Mouse (Mus musculus): ENCODE measurements around the gene Kcnq4. TPM values are rescaled to one million over a fixed set of nuclear protein-coding genes. Genes with fewer than 3 reads are reported as not detected.

Gene Kcnq4
- polyA plus RNA-seq, 1 experiment from 2014 or later: 2.3 TPM

DNA sequence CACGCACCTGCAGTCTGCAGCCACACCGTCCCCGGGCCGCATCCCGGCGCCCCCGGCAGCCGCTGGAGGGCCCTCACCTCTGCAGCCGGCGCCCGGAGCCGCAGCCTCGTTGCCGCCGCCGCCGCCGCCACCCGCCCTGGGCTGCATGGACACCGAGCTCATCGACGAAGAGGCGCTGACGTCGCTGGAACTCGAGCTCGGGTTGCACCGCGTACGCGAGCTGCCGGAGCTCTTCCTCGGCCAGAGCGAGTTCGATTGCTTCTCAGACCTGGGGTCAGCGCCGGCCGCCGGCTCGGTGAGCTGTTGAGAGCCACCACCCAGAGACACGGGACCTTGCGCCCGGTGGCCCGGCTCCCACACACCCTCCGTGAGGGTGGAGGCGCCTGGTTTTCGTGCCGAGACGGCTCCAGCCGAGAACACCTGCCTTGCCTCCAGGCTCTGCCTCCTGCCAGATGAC, 81.3 kb downstream of the Kcnq4 start:
- H3K9ac ChIP-seq: peak overlapping the region; percentile 56
- peak; percentile 73 for ATAC-seq
- H3K9me3 ChIP-seq: no peaks in the 10 kb centered on the region
- under 1% methylated on average over 50 of the region's 50 CpGs for WGBS
- peak overlapping the region; percentile 59 for H3K4me3 ChIP-seq (replicated peaks)
- no peaks in the 10 kb centered on the region for H3K36me3 ChIP-seq
- H3K4me1 ChIP-seq (replicated peaks): peaks cover 11% of the 10 kb centered on the region
- no peak overlapping the region for H3K27ac ChIP-seq
- H3K4me2 ChIP-seq (replicated peaks): peak overlapping the region; percentile 100
- peaks cover 8% of the 10 kb centered on the region; the same call in 1 of the 2 replicates for H3K27me3 ChIP-seq (replicated peaks)

DNA sequence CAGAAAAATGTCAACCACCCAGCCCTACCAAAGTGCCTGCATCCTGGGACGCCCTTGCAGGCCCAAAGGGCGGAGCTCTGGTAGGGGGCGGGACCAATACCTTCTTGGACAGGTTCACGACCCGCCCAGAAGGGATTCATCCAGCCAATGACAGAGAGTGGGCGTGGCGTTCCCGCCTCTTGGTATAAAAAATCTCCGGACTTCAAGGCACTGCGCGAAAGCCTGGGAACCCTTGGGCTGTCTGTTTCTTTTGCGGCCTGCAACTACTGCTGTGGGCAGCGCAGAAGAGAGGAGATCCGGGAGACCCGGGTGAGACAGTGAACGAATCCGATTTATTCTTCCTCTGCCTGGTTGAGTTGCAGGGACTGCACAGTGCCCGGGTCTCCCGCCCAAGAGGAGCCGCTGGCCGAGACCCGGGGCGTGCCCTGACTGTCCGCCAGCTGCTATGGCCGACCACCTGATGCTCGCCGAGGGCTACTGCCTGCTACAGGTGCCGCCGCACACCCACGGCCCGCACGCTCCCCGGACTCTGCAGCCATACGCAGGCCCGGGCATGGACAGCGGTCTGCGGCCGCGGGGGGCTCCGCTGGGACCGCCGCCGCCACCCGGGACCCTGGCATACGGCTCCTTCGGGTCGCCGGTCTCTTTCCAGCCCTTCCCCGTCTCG, 81.9 kb downstream of the Kcnq4 start, which contains the start of gene Cited4:
Gene Cited4, plus strand, starts transcription at position 215 of the 667 bp plus-strand sequence.
- WGBS: under 1% methylated on average over 50 of the region's 50 CpGs
- Histone ChIP-seq H3K27me3 (replicated peaks) (peaks cover 8% of the 10 kb centered on the region; the same call in 1 of the 2 replicates), H3K4me1 (replicated peaks) (peaks cover 11% of the 10 kb centered on the region), H3K4me2 (replicated peaks) (peak within 1 kb of the TSS; percentile 100), H3K36me3 (no peaks in the 10 kb centered on the region), H3K9me3 (no peaks in the 10 kb centered on the region), H3K27ac (0 out of 2 replicates have a peak within 1 kb of the TSS, but pooled peaks have one; percentile 28), H3K9ac (peak within 1 kb of the TSS; percentile 56), H3K4me3 (replicated peaks) (peak within 1 kb of the TSS; percentile 59)
- ATAC-seq: peak; percentile 96

DNA sequence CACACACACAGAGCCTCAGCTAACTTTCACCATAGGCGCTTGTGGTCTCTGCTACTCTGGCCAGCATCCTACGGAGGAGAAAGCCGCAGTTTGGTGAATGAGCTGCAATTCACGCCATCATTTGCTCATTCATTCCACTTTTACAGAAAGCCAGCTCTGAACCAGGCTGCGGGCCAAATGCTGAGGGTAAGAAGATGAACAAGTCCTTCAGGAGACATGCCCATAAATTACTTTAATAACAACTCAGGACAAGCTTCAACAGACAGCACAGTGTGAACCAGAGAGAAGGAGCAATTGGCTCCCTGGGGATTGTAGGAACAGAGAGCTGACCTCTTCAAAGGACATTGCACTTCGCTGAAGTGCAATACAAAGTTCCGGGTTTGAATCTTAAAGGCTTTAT, 82.6 kb downstream of the Kcnq4 start:
- Histone ChIP-seq H3K4me1 (replicated peaks) (peaks cover 11% of the 10 kb centered on the region), H3K4me2 (replicated peaks) (no peak overlapping the region), H3K27me3 (replicated peaks) (peaks cover 8% of the 10 kb centered on the region; the same call in 1 of the 2 replicates), H3K4me3 (replicated peaks) (no peak overlapping the region), H3K36me3 (no peaks in the 10 kb centered on the region), H3K9ac (no peak overlapping the region), H3K27ac (no peak overlapping the region), H3K9me3 (no peaks in the 10 kb centered on the region)
- no peak for ATAC-seq
- 63% methylated on average over 7 of the region's 7 CpGs for WGBS

DNA sequence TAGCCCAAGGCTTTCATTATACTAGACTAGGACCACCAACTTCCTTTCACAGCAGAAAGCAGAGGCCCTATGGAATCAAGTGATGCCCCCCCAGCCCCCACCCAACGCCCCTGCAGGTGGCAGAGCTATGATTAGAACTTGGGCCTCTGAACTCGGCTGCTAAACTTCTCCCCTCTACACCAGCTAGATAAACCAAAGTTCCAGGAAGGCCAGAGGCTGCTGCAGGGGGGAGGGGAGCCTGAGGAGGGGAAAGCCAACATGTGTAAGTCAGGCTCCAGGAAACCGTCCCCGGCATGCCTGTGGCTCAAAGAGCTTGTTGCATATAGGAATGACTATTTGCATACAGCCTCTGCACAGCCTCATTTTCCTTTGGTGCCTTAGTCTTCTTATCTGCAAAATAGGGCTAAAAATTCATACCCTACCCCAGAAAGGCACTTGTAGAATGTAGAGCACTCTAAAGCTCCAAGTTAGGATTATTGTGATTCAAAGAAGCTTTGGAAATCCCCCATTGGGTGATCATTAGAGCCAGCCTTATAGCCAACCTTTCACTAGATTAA, 83.2 kb downstream of the Kcnq4 start:
- no peak overlapping the region for H3K4me3 ChIP-seq (replicated peaks)
- H3K27ac ChIP-seq: no peak overlapping the region
- H3K9me3 ChIP-seq: no peaks in the 10 kb centered on the region
- peaks cover 8% of the 10 kb centered on the region; the same call in 1 of the 2 replicates for H3K27me3 ChIP-seq (replicated peaks)
- ATAC-seq: no peak
- H3K9ac ChIP-seq: no peak overlapping the region
- H3K4me1 ChIP-seq (replicated peaks): peaks cover 11% of the 10 kb centered on the region
- no peaks in the 10 kb centered on the region for H3K36me3 ChIP-seq
- 24% methylated on average over 4 of the region's 4 CpGs for WGBS
- H3K4me2 ChIP-seq (replicated peaks): no peak overlapping the region

GRCm38 (mm10) chr4:120664601-120665000, 83.8 kb downstream of the Kcnq4 start:
- H3K4me3 ChIP-seq (replicated peaks): no peak overlapping the region
- H3K4me1 ChIP-seq (replicated peaks): peaks cover 11% of the 10 kb centered on the region
- WGBS: 75% methylated on average over 2 of the region's 2 CpGs
- no peak overlapping the region for H3K4me2 ChIP-seq (replicated peaks)
- H3K9ac ChIP-seq: no peak overlapping the region
- H3K27ac ChIP-seq: no peak overlapping the region
- H3K9me3 ChIP-seq: no peaks in the 10 kb centered on the region
- ATAC-seq: no peak
- peaks cover 8% of the 10 kb centered on the region; the same call in 1 of the 2 replicates for H3K27me3 ChIP-seq (replicated peaks)
- H3K36me3 ChIP-seq: no peaks in the 10 kb centered on the region

DNA sequence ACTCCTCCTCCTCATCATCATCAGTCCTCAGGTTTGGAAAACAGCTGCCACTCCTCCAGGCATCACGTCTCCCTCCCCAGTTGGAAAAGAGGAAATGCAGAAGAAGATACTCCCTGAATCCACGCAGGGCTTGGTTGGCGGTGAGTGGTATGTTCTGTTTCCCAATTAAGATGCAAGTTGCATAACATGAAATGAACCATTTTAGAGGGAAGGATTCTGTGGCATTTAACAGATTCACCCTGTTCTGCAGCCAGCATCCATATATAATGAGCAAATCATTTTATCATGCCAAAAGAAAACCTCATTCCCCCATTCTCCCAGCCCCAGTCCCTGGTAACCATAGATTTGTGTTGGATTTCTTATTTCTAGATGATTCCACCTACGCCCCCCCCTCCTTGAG, 87.9 kb downstream of the Kcnq4 start:
- H3K36me3 ChIP-seq: no peaks in the 10 kb centered on the region
- H3K9me3 ChIP-seq: no peaks in the 10 kb centered on the region
- H3K4me1 ChIP-seq (replicated peaks): no peaks in the 10 kb centered on the region
- ATAC-seq: no peak
- H3K27me3 ChIP-seq (replicated peaks): no peaks in the 10 kb centered on the region
- H3K4me2 ChIP-seq (replicated peaks): no peak overlapping the region
- 70% methylated on average over 4 of the region's 4 CpGs for WGBS
- no peak overlapping the region for H3K27ac ChIP-seq
- H3K4me3 ChIP-seq (replicated peaks): no peak overlapping the region
- no peak overlapping the region for H3K9ac ChIP-seq

- ATAC-seq: no peak
- Histone ChIP-seq H3K27ac (no peak overlapping the region), H3K9ac (no peak overlapping the region), H3K4me3 (replicated peaks) (no peak overlapping the region), H3K27me3 (replicated peaks) (0 out of 2 replicates have a peak, but pooled peaks cover 6% of the 10 kb centered on the region), H3K36me3 (no peaks in the 10 kb centered on the region), H3K9me3 (no peaks in the 10 kb centered on the region), H3K4me2 (replicated peaks) (no peak overlapping the region), H3K4me1 (replicated peaks) (no peaks in the 10 kb centered on the region)
- WGBS: 71% methylated on average over 8 of the region's 8 CpGs
These were observed 92.5 kb downstream of the Kcnq4 start for GRCm38 (mm10) chr4:120655898-120656297.

DNA sequence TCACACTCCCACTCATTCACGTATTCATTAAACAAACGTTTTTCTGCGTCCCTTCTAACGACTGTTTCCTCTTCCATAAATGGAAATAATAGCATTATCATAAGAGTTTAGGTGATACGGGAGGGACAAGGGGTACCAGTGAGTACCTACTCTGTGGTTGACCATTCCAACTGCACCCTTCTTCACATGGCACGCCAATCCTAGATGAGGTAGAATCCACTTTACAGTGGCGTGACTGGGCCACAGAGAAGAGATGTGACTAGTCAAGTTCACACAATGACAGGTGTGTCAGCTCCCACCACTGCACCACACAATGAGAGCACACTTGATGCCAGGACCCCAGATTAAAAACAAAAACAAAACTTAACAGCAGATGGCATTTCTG, 98.2 kb downstream of the Kcnq4 start:
- WGBS: 21% methylated on average over 7 of the region's 7 CpGs
- Histone ChIP-seq H3K4me2 (replicated peaks) (peak overlapping the region; percentile 94), H3K27me3 (replicated peaks) (peaks cover 33% of the 10 kb centered on the region), H3K27ac (no peak overlapping the region), H3K36me3 (no peaks in the 10 kb centered on the region), H3K9ac (0 out of 2 replicates have a peak overlapping the region, but pooled peaks have one; percentile 26), H3K4me1 (replicated peaks) (peaks cover 2% of the 10 kb centered on the region; the same call in 1 of the 2 replicates), H3K9me3 (no peaks in the 10 kb centered on the region), H3K4me3 (replicated peaks) (peak overlapping the region; percentile 44)
- ATAC-seq: no peak; the same call in 1 of the 2 replicates

- H3K9ac ChIP-seq: peak overlapping the region; percentile 26
- peak; percentile 88 for ATAC-seq
These were observed 98.8 kb downstream of the Kcnq4 start for GRCm38 (mm10) chr4:120649369-120650207.

More at GRCm38 (mm10) chr4:120649369-120650207, 98.8 kb downstream of the Kcnq4 start:
- H3K4me3 ChIP-seq (replicated peaks): peak overlapping the region; percentile 44
- H3K4me1 ChIP-seq (replicated peaks): peaks cover 2% of the 10 kb centered on the region; the same call in 1 of the 2 replicates
- 4% methylated on average over 55 of the region's 55 CpGs for WGBS
- H3K27ac ChIP-seq: no peak overlapping the region
- peak overlapping the region; percentile 94 for H3K4me2 ChIP-seq (replicated peaks)
- no peaks in the 10 kb centered on the region for H3K9me3 ChIP-seq
- no peaks in the 10 kb centered on the region for H3K36me3 ChIP-seq
- H3K27me3 ChIP-seq (replicated peaks): peaks cover 33% of the 10 kb centered on the region

MicroRNA genes within 50 kb of the gene (microRNA counts, 519-probe panel; counts per million panel counts)
- microRNA mmu-miR-30e: 2,560 counts per million, percentile 67 among the panel's probes with 10 or more counts

Other genes starting within 250 kb of the Kcnq4 start
- gene Slfnl1, start 216.4 kb downstream of the Kcnq4 start, polyA plus RNA-seq (2015; fragmentation: Nextera tagmentation; extraction: Ambion mirVana): not detected in 2 replicates
- gene Ctps, start 178.3 kb downstream of the Kcnq4 start, polyA plus RNA-seq (2015; fragmentation: Nextera tagmentation; extraction: Ambion mirVana): 68.1 and 72.6 TPM in 2 replicates
- gene Gm8439, start 159.9 kb downstream of the Kcnq4 start, polyA plus RNA-seq (2015; fragmentation: Nextera tagmentation; extraction: Ambion mirVana): not detected in 2 replicates
- 2.4 and 2.8 TPM in 2 replicates for gene Cited4, start 82.0 kb downstream of the Kcnq4 start, polyA plus RNA-seq (2015; fragmentation: Nextera tagmentation; extraction: Ambion mirVana)
- gene Nfyc, start 83.0 kb upstream of the Kcnq4 start, polyA plus RNA-seq (2015; fragmentation: Nextera tagmentation; extraction: Ambion mirVana): 77.8 and 86.2 TPM in 2 replicates
- 1.3 and 1.4 TPM in 2 replicates for gene Rims3, start 106.2 kb upstream of the Kcnq4 start, polyA plus RNA-seq (2015; fragmentation: Nextera tagmentation; extraction: Ambion mirVana)
- 23.8 and 25.3 TPM in 2 replicates for gene Exo5, start 176.4 kb upstream of the Kcnq4 start, polyA plus RNA-seq (2015; fragmentation: Nextera tagmentation; extraction: Ambion mirVana)
- 6.0 and 6.3 TPM in 2 replicates for gene Zfp69, start 203.1 kb upstream of the Kcnq4 start, polyA plus RNA-seq (2015; fragmentation: Nextera tagmentation; extraction: Ambion mirVana)